Mouse (Mus musculus) bone marrow macrophage, adult 2 months (primary cell): Measurements from ENCODE around the gene Cyp2j5.

Source experiments
- CTCF ChIP-seq: IDR thresholded peaks from 2 replicates; pipeline ENCODE4 v1.5.1; 2012; ENCODE audit warnings: low read depth, mild to moderate bottlenecking, low read length, moderate library complexity
- POLR2A ChIP-seq: IDR thresholded peaks from 2 replicates; pipeline ENCODE4 v1.6.1; 2012; ENCODE audit warnings: mild to moderate bottlenecking, low read depth, low read length, borderline replicate concordance

DNA sequence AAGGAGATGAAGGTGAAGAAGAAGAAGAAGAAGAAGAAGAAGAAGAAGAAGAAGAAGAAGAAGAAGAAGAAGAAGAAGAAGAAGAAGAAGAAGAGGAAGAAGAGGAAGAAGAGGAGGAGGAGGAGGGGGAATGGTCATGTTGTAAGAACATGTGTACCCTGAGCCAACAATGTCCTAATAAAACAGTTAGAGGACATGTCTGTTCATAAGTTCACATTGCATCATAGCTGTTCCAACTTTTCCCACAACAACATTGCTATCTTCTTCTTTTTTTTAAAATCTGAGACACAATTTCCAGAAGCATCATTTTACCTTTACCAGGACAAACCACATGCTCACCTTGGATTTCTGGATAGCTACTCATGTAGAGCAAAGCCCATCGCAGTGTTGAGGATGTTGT lies 28.5 kb downstream of the Cyp2j5 start:
- TF ChIP-seq CTCF (no peak), POLR2A (no peak)
